Mouse (Mus musculus): ENCODE data around the gene Gpr179.
"Not testable (repeated sequence)": the region's sequence is repeated elsewhere in the genome, so short reads cannot be mapped to it uniquely, and the experiment has no call there.

The Gpr179 gene

GRCm38 (mm10) chr11:97315504-97316503 is 36.1 kb downstream of the Gpr179 start, which contains the start of gene Mrpl45:
Gene Mrpl45 (plus strand): TSS chr11:97315716.
- DNase-seq, result peak; percentile 99

GRCm38 (mm10) chr11:97314751-97315503 is 37.0 kb downstream of the Gpr179 start:
- DNase-seq, result no peak

GRCm38 (mm10) chr11:97314110-97314509 is 37.8 kb downstream of the Gpr179 start:
- DNase-seq, result peak; percentile 44

GRCm38 (mm10) chr11:97312871-97313270 is 39.0 kb downstream of the Gpr179 start:
- not testable (repeated sequence) for DNase-seq

GRCm38 (mm10) chr11:97310895-97311631 is 40.8 kb downstream of the Gpr179 start:
- DNase-seq, result peak; percentile 83

GRCm38 (mm10) chr11:97309911-97310571 is 41.8 kb downstream of the Gpr179 start:
- DNase-seq, result peak; percentile 92

GRCm38 (mm10) chr11:97309451-97309836 is 42.4 kb downstream of the Gpr179 start:
- peak; percentile 55 for DNase-seq

GRCm38 (mm10) chr11:97308806-97309450 is 42.9 kb downstream of the Gpr179 start:
- no peak for DNase-seq

- no peak for DNase-seq
These were observed 44.4 kb downstream of the Gpr179 start for GRCm38 (mm10) chr11:97307294-97308069.

- DNase-seq, result no peak
These were observed 47.2 kb downstream of the Gpr179 start for GRCm38 (mm10) chr11:97304631-97305030.

GRCm38 (mm10) chr11:97302231-97302781 is 49.6 kb downstream of the Gpr179 start:
- DNase-seq, result no peak

GRCm38 (mm10) chr11:97301406-97301805 is 50.5 kb downstream of the Gpr179 start:
- DNase-seq, result no peak

GRCm38 (mm10) chr11:97299939-97300338 is 51.9 kb downstream of the Gpr179 start:
- no peak for DNase-seq

GRCm38 (mm10) chr11:97296542-97296941 is 55.3 kb downstream of the Gpr179 start:
- DNase-seq, result no peak

GRCm38 (mm10) chr11:97292731-97293130 is 59.1 kb downstream of the Gpr179 start:
- DNase-seq, result no peak

GRCm38 (mm10) chr11:97289276-97290230 is 62.3 kb downstream of the Gpr179 start:
- no peak for DNase-seq

GRCm38 (mm10) chr11:97287643-97288042 is 64.2 kb downstream of the Gpr179 start:
- DNase-seq, result no peak

- DNase-seq, result no peak
These were observed 64.9 kb downstream of the Gpr179 start for GRCm38 (mm10) chr11:97286973-97287372.

Measured in retina, postnatal 1 day (tissue).